8 mouse cellular contexts compared by ENCODE assay signal in the genomic region with DNA sequence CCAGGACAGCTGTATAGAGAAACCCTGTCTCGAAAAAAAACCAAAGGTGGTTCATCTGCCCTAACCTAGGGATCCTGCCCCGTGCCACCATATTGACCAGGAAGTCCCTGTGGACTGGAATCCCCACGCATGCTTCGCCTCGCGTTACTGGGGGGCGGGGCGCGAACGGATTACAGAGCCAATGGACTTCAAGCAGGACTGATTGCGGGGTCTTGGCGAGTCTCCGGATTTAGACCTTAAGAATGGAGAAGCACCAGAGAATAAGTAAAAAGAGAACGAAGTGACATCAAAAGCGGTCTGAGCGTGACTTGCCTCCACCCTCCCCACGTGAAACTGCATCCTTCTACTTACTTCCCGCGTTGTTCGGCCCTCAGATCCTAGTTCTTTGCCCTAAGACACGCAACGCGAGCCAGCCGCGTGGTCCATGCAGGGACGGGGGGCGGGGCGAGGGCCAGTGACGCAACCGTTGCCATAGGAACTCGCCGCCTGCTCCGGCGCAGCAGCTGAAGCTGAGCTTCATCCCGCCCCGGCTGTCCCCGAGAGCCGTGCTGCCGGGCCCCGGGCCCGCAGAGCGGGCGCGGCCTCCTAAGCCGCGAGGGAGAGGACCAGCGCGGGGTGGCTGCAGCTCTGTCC. TPM values are rescaled to one million over a fixed set of nuclear protein-coding genes. Genes with fewer than 3 reads are reported as not detected.
A peak's percentile ranks its signal among the peaks of the same experiment; 100 is the strongest.
DNase-seq lines count a peak whose midpoint lies in the region; ATAC-seq lines count a peak whose summit lies in the region.

Gene Lrrc73, plus strand, starts transcription at position 80 of the 633 bp plus-strand sequence.

- peak within 1 kb of the TSS; percentile 99 for H3K4me2 ChIP-seq in hindbrain, embryonic 11.5 days (replicated peaks; ENCODE audit: low read depth, low read length)

- 0 out of 2 replicates have a peak within 1 kb of the TSS, but pooled peaks have one; percentile 36 for H3K27ac ChIP-seq in hindbrain, embryonic 11.5 days (ENCODE audit: low read depth, low read length)

- H3K36me3 ChIP-seq in hindbrain, embryonic 11.5 days (ENCODE audit: control insufficient read depth, insufficient read depth, low read length) = peaks cover 7% of the 10 kb centered on the region; the same call in 1 of the 2 replicates

- H3K9ac ChIP-seq in hindbrain, embryonic 11.5 days (ENCODE audit: low read depth, low read length) = peak within 1 kb of the TSS; percentile 67

- H3K4me1 ChIP-seq in hindbrain, embryonic 11.5 days (replicated peaks; ENCODE audit: control insufficient read depth, insufficient read depth, low read length) = peaks cover 12% of the 10 kb centered on the region

- DNase-seq in NIH3T3 (ENCODE audit: low read depth) = peak; percentile 91
- peak; percentile 89 for DNase-seq in cerebellum, adult 9-11 months
- DNase-seq in frontal cortex, adult 2 months (ENCODE audit: extremely low spot score in 1 of 2, low spot score in 1 of 2) = peak; percentile 86 to 97
- peak; percentile 95 for DNase-seq in hindbrain, embryonic 11.5 days (ENCODE audit: low spot score)
- peak; percentile 91 to 94 for DNase-seq in layer of hippocampus, postnatal 14 days (ENCODE audit: low spot score in 2 of 2)
- DNase-seq in lung, postnatal 10 days = peak; percentile 94
- peak; percentile 85 for DNase-seq in ovary, postnatal 14 days (ENCODE audit: low spot score)
- peak; percentile 77 to 85 for DNase-seq in thymus, postnatal 10 days (ENCODE audit: low spot score in 2 of 2)

- 4% methylated on average over 32 of the region's 48 CpGs for WGBS in hindbrain, embryonic 11.5 days

- H3K4me3 ChIP-seq in hindbrain, embryonic 11.5 days (ENCODE audit: low read depth, low read length) = peak within 1 kb of the TSS; percentile 66

- ATAC-seq in hindbrain, embryonic 11.5 days (ENCODE audit: low FRiP score) = peak; percentile 90

- H3K27me3 ChIP-seq in hindbrain, embryonic 11.5 days (ENCODE audit: control insufficient read depth, insufficient read depth, low read length) = peaks cover 9% of the 10 kb centered on the region; the same call in 1 of the 2 replicates

- H3K9me3 ChIP-seq in hindbrain, embryonic 11.5 days (ENCODE audit: control insufficient read depth, low read length) = no peaks in the 10 kb centered on the region

RNA-seq across cellular contexts. Expression of gene Lrrc73, which starts in this region (rescaled TPM):
- polyA plus RNA-seq in frontal cortex, adult 2 months (2012; rRNA removed) = 62.5 and 63.5 TPM in 2 replicates
- 3.1 and 3.4 TPM in 2 replicates for polyA plus RNA-seq in hindbrain, embryonic 11.5 days (2014; fragmentation: Nextera tagmentation; extraction: Ambion mirVana)
- total RNA-seq in layer of hippocampus, postnatal 14 days (2021) = 10 to 100 TPM; 76.9 to 83.1 TPM

Comparison
In these comparisons a context has a peak if more than half of its experiments do, and no peak if none do; other contexts are left out.
1. Peak in every context shown above with its lines: DNase-seq, ATAC-seq, H3K4me3 ChIP-seq and H3K27ac ChIP-seq.
2. RNA of gene Lrrc73 (polyA plus RNA-seq): 62.5 to 63.5 TPM in frontal cortex, adult 2 months; 3.1 to 3.4 TPM in hindbrain, embryonic 11.5 days; every median in the first group is over 10 times any median in the second.